Mouse (Mus musculus): ENCODE measurements at regions not wholly inside any gene's neighbourhood (a gene's known extent, or its start where the extent isn't known, plus 50 kb on each side); places are given as distances from the start of the nearest gene placed in this dataset.

DNA sequence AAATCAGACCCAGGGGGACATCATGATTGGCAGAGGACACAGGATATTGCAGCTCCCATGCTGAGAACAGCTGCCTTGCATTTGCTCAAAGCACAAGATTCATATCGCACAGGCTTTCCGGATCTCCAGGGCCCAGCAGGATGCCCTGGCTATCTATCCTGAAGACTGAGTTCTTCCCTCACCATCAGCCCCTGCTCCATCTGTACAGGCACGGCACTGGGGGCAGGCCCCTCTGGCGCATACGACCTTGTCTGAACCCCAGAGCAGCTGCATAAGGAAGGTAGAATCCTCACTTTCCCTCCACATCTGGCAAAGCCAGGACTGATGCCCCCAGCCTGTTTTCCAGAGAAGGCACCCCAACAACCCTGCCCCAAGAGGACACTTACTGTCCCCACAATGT, 266.8 kb downstream of the Tns1 start:
- no peaks in the 10 kb centered on the region for H3K9me3 ChIP-seq (ENCODE audit: control insufficient read depth, low read length)
- no peak for ATAC-seq
- no peak overlapping the region for H3K9ac ChIP-seq (replicated peaks; ENCODE audit: low read depth, low read length)
- H3K27me3 ChIP-seq (replicated peaks; ENCODE audit: control insufficient read depth, insufficient read depth, low read length) = no peaks in the 10 kb centered on the region
- H3K4me3 ChIP-seq (replicated peaks; ENCODE audit: low read length) = no peak overlapping the region
- 85% methylated on average over 5 of the region's 5 CpGs for WGBS
- H3K4me2 ChIP-seq (ENCODE audit: low read length) = no peak overlapping the region
- no peak overlapping the region for H3K27ac ChIP-seq (ENCODE audit: low read length)
- peaks cover 3% of the 10 kb centered on the region for H3K4me1 ChIP-seq (replicated peaks; ENCODE audit: control insufficient read depth, insufficient read depth, low read length)
- H3K36me3 ChIP-seq (ENCODE audit: control insufficient read depth, insufficient read depth) = no peaks in the 10 kb centered on the region

GRCm38 (mm10) chr1:73856811-73857210, 267.4 kb downstream of the Tns1 start:
- 95% methylated on average over 7 of the region's 7 CpGs for WGBS

GRCm38 (mm10) chr1:73855306-73855705, 268.9 kb downstream of the Tns1 start:
- Histone ChIP-seq H3K4me1 (replicated peaks; ENCODE audit: control insufficient read depth, insufficient read depth, low read length) (no peaks in the 10 kb centered on the region), H3K27me3 (replicated peaks; ENCODE audit: control insufficient read depth, insufficient read depth, low read length) (no peaks in the 10 kb centered on the region), H3K9ac (replicated peaks; ENCODE audit: low read depth, low read length) (no peak overlapping the region), H3K9me3 (ENCODE audit: control insufficient read depth, low read length) (no peaks in the 10 kb centered on the region), H3K27ac (ENCODE audit: low read length) (no peak overlapping the region), H3K4me3 (replicated peaks; ENCODE audit: low read length) (no peak overlapping the region), H3K4me2 (ENCODE audit: low read length) (no peak overlapping the region), H3K36me3 (ENCODE audit: control insufficient read depth, insufficient read depth) (no peaks in the 10 kb centered on the region)
- no peak for ATAC-seq
- WGBS = 92% methylated on average over 4 of the region's 4 CpGs

More at GRCm38 (mm10) chr1:73856811-73857210, 267.4 kb downstream of the Tns1 start:
- Histone ChIP-seq H3K9ac (replicated peaks; ENCODE audit: low read depth, low read length) (no peak overlapping the region), H3K4me1 (replicated peaks; ENCODE audit: control insufficient read depth, insufficient read depth, low read length) (no peaks in the 10 kb centered on the region), H3K4me3 (replicated peaks; ENCODE audit: low read length) (no peak overlapping the region), H3K4me2 (ENCODE audit: low read length) (no peak overlapping the region), H3K27ac (ENCODE audit: low read length) (no peak overlapping the region), H3K9me3 (ENCODE audit: control insufficient read depth, low read length) (no peaks in the 10 kb centered on the region), H3K27me3 (replicated peaks; ENCODE audit: control insufficient read depth, insufficient read depth, low read length) (no peaks in the 10 kb centered on the region), H3K36me3 (ENCODE audit: control insufficient read depth, insufficient read depth) (no peaks in the 10 kb centered on the region)
- ATAC-seq = no peak

- Histone ChIP-seq H3K27me3 (replicated peaks; ENCODE audit: control insufficient read depth, insufficient read depth, low read length) (no peaks in the 10 kb centered on the region), H3K4me3 (replicated peaks; ENCODE audit: low read length) (no peak overlapping the region), H3K36me3 (ENCODE audit: control insufficient read depth, insufficient read depth) (no peaks in the 10 kb centered on the region), H3K9me3 (ENCODE audit: control insufficient read depth, low read length) (no peaks in the 10 kb centered on the region), H3K9ac (replicated peaks; ENCODE audit: low read depth, low read length) (no peak overlapping the region), H3K4me1 (replicated peaks; ENCODE audit: control insufficient read depth, insufficient read depth, low read length) (no peaks in the 10 kb centered on the region), H3K27ac (ENCODE audit: low read length) (no peak overlapping the region), H3K4me2 (ENCODE audit: low read length) (no peak overlapping the region)
- ATAC-seq = no peak
- 81% methylated on average over 11 of the region's 11 CpGs for WGBS
These were observed 270.4 kb downstream of the Tns1 start for GRCm38 (mm10) chr1:73853851-73854250.

DNA sequence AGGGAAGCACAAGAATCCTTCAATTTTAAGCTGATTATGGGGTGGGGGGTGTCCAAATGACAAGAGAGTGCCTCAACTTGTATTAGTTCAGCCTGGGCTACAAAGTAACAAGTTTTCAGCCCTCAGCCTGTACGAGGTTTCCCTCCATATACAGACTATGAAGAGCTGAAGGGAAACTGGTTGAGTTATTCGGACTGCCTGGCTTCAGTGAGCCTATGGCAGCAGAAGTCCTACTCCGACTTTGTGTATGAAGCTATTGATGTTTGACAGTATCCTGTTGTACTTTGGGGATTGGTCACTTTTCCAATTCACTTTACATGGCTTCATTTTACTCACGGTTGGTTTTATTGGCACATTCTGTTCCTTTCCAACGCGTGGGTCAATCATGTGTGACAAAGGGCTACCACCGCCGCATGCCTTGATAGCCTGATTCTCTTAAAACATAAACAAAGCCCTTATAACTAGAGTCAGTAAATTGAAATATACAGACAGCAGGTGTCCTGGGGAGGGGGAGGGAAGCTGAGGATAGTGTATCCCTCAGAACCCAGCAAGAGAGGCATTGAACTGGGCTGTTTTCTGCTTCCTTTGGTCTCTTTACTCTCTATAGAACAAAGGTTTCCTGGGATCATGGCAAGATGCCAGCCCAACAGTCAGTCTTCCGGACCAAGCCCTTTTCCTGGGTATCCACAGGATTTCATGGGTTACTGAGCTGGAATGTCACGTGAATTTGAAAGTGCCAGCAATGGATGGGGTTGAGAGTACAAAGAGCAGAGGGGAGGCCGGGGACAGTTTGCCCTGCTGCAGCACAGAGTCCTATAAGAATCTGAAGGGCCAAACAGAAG, 273.9 kb downstream of the Tns1 start:
- H3K4me2 ChIP-seq (ENCODE audit: low read length) = no peak overlapping the region
- WGBS = 16% methylated on average over 11 of the region's 11 CpGs

GRCm38 (mm10) chr1:73848370-73848769, 275.9 kb downstream of the Tns1 start:
- 88% methylated on average over 3 of the region's 3 CpGs for WGBS
- Histone ChIP-seq H3K36me3 (ENCODE audit: control insufficient read depth, insufficient read depth) (no peaks in the 10 kb centered on the region), H3K27me3 (replicated peaks; ENCODE audit: control insufficient read depth, insufficient read depth, low read length) (no peaks in the 10 kb centered on the region), H3K9me3 (ENCODE audit: control insufficient read depth, low read length) (no peaks in the 10 kb centered on the region), H3K4me3 (replicated peaks; ENCODE audit: low read length) (no peak overlapping the region), H3K4me2 (ENCODE audit: low read length) (no peak overlapping the region), H3K27ac (ENCODE audit: low read length) (no peak overlapping the region), H3K4me1 (replicated peaks; ENCODE audit: control insufficient read depth, insufficient read depth, low read length) (no peaks in the 10 kb centered on the region), H3K9ac (replicated peaks; ENCODE audit: low read depth, low read length) (no peak overlapping the region)
- ATAC-seq = no peak

More for the DNA sequence above, 273.9 kb downstream of the Tns1 start:
- no peaks in the 10 kb centered on the region for H3K36me3 ChIP-seq (ENCODE audit: control insufficient read depth, insufficient read depth)
- no peaks in the 10 kb centered on the region for H3K27me3 ChIP-seq (replicated peaks; ENCODE audit: control insufficient read depth, insufficient read depth, low read length)
- H3K27ac ChIP-seq (ENCODE audit: low read length) = no peak overlapping the region
- no peak overlapping the region for H3K9ac ChIP-seq (replicated peaks; ENCODE audit: low read depth, low read length)
- H3K9me3 ChIP-seq (ENCODE audit: control insufficient read depth, low read length) = no peaks in the 10 kb centered on the region
- no peak overlapping the region for H3K4me3 ChIP-seq (replicated peaks; ENCODE audit: low read length)
- ATAC-seq = peak; percentile 81
- no peaks in the 10 kb centered on the region for H3K4me1 ChIP-seq (replicated peaks; ENCODE audit: control insufficient read depth, insufficient read depth, low read length)

DNA sequence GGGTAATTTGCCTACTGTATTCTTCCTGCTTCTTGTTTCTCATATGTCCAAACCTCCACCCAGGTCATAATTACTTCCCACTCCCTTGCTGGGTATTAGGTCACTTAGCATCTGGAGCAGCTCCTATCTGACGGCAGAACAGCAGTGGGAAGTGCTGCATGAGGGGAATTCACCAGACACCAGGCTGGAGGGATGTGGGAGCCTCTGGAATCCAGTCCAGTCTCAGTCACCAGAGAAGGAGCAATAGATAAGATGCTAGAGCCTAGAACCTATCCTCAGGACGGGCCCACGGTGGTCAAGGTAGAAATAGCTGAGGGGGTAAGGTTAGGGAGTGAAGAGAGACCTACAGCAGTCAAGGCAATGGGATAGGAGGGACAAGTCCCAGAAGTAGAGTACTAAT, 277.1 kb downstream of the Tns1 start:
- Histone ChIP-seq H3K4me3 (replicated peaks; ENCODE audit: low read length) (no peak overlapping the region), H3K4me2 (ENCODE audit: low read length) (no peak overlapping the region), H3K9me3 (ENCODE audit: control insufficient read depth, low read length) (no peaks in the 10 kb centered on the region), H3K4me1 (replicated peaks; ENCODE audit: control insufficient read depth, insufficient read depth, low read length) (no peaks in the 10 kb centered on the region), H3K27ac (ENCODE audit: low read length) (no peak overlapping the region), H3K9ac (replicated peaks; ENCODE audit: low read depth, low read length) (no peak overlapping the region), H3K36me3 (ENCODE audit: control insufficient read depth, insufficient read depth) (no peaks in the 10 kb centered on the region), H3K27me3 (replicated peaks; ENCODE audit: control insufficient read depth, insufficient read depth, low read length) (no peaks in the 10 kb centered on the region)
- WGBS = 89% methylated on average over 3 of the region's 3 CpGs
- no peak for ATAC-seq

- no peak for ATAC-seq
- WGBS = 81% methylated on average over 5 of the region's 5 CpGs
- Histone ChIP-seq H3K27ac (ENCODE audit: low read length) (no peak overlapping the region), H3K9me3 (ENCODE audit: control insufficient read depth, low read length) (no peaks in the 10 kb centered on the region), H3K27me3 (replicated peaks; ENCODE audit: control insufficient read depth, insufficient read depth, low read length) (no peaks in the 10 kb centered on the region), H3K9ac (replicated peaks; ENCODE audit: low read depth, low read length) (no peak overlapping the region), H3K4me3 (replicated peaks; ENCODE audit: low read length) (no peak overlapping the region), H3K4me1 (replicated peaks; ENCODE audit: control insufficient read depth, insufficient read depth, low read length) (no peaks in the 10 kb centered on the region), H3K36me3 (ENCODE audit: control insufficient read depth, insufficient read depth) (no peaks in the 10 kb centered on the region), H3K4me2 (ENCODE audit: low read length) (no peak overlapping the region)
These were observed 279.1 kb downstream of the Tns1 start for GRCm38 (mm10) chr1:73845115-73845514.

GRCm38 (mm10) chr1:73844574-73844973, 279.7 kb downstream of the Tns1 start:
- H3K36me3 ChIP-seq (ENCODE audit: control insufficient read depth, insufficient read depth) = no peaks in the 10 kb centered on the region
- no peaks in the 10 kb centered on the region for H3K27me3 ChIP-seq (replicated peaks; ENCODE audit: control insufficient read depth, insufficient read depth, low read length)
- no peak overlapping the region for H3K4me2 ChIP-seq (ENCODE audit: low read length)
- 60% methylated on average over 3 of the region's 3 CpGs for WGBS
- H3K27ac ChIP-seq (ENCODE audit: low read length) = no peak overlapping the region
- H3K9ac ChIP-seq (replicated peaks; ENCODE audit: low read depth, low read length) = no peak overlapping the region
- no peak overlapping the region for H3K4me3 ChIP-seq (replicated peaks; ENCODE audit: low read length)
- no peaks in the 10 kb centered on the region for H3K9me3 ChIP-seq (ENCODE audit: control insufficient read depth, low read length)
- H3K4me1 ChIP-seq (replicated peaks; ENCODE audit: control insufficient read depth, insufficient read depth, low read length) = no peaks in the 10 kb centered on the region
- ATAC-seq = no peak
